Comparison of ENCODE assay signal across 7 mouse cellular contexts in genomic region chr4:46451240-46451757, GRCm38 (mm10). TPM values are rescaled to one million over a fixed set of nuclear protein-coding genes. Genes with fewer than 3 reads are reported as not detected.
A peak's percentile ranks its signal among the peaks of the same experiment; 100 is the strongest.
DNase-seq lines count a peak whose midpoint lies in the region; ATAC-seq and TF ChIP-seq lines count a peak whose summit lies in the region.

No protein-coding gene starts in this region.

- H3K4me2 ChIP-seq in limb, embryonic 14.5 days (replicated peaks; ENCODE audit: low read depth, low read length, severe bottlenecking), result peak overlapping the region; percentile 77; the same call in 1 of the 2 replicates
- peak overlapping the region; percentile 61 for H3K4me2 ChIP-seq in midbrain, postnatal 0 days (ENCODE audit: low read depth, low read length, poor library complexity, severe bottlenecking)

- DNase-seq in adrenal gland, postnatal 10 days, result peak; percentile 83
- DNase-seq in embryo, embryonic 11.5 days (ENCODE audit: low read depth, low spot score), result peak; percentile 26
- DNase-seq in heart, adult 2 months, result peak; percentile 89 to 90
- DNase-seq in kidney, adult 2 months, result peak; percentile 80
- DNase-seq in limb, embryonic 14.5 days (ENCODE audit: low spot score), result peak; percentile 49
- DNase-seq in midbrain, postnatal 0 days (ENCODE audit: low spot score), result peak; percentile 50
- peak; percentile 59 to 67 for DNase-seq in spleen, postnatal 14 days (ENCODE audit: low spot score in 2 of 2)

- TF ChIP-seq POLR2A in heart, adult 2 months (IDR thresholded peaks at IDR 0.05; ENCODE audit: insufficient read depth, low read depth, low read length), result no peak
- TF ChIP-seq POLR2A in kidney, adult 2 months (IDR thresholded peaks at IDR 0.05; ENCODE audit: low read depth, low read length), result no peak
- TF ChIP-seq POLR2A in limb, embryonic 14.5 days (IDR thresholded peaks at IDR 0.05; ENCODE audit: borderline replicate concordance, extremely low read depth, insufficient read depth, insufficient read length), result no peak

- H3K4me1 ChIP-seq in heart, adult 2 months (ENCODE audit: control insufficient read depth, insufficient read depth, low read length), result peaks cover 8% of the 10 kb centered on the region
- peaks cover 7% of the 10 kb centered on the region; the same call in 1 of the 2 replicates for H3K4me1 ChIP-seq in kidney, adult 2 months (ENCODE audit: control insufficient read depth, insufficient read depth, low read length)
- H3K4me1 ChIP-seq in limb, embryonic 14.5 days (ENCODE audit: control insufficient read depth, insufficient read depth, low read length), result peaks cover 17% of the 10 kb centered on the region
- no peaks in the 10 kb centered on the region for H3K4me1 ChIP-seq in midbrain, postnatal 0 days (ENCODE audit: insufficient read depth, low read length)

- no peaks in the 10 kb centered on the region for H3K9me3 ChIP-seq in limb, embryonic 14.5 days (ENCODE audit: control insufficient read depth, low read length)
- no peaks in the 10 kb centered on the region for H3K9me3 ChIP-seq in midbrain, postnatal 0 days (ENCODE audit: low read length)

- intact Hi-C loops in heart, adult 2 months (cut with DNase I), result loop anchor here (5.0 to 10.0 kb wide), 2 partner anchors 146 to 254 kb away; partner anchors contain the start of gene Xpa

- H3K27ac ChIP-seq in heart, adult 2 months, result peak overlapping the region; percentile 87
- H3K27ac ChIP-seq in kidney, adult 2 months (ENCODE audit: insufficient read depth, low read depth, low read length), result peak overlapping the region; percentile 87
- H3K27ac ChIP-seq in limb, embryonic 14.5 days (replicated peaks; ENCODE audit: low read depth, low read length), result peak overlapping the region; percentile 100
- H3K27ac ChIP-seq in midbrain, postnatal 0 days (ENCODE audit: low read depth, low read length), result peak overlapping the region; percentile 94

- no peaks in the 10 kb centered on the region for H3K27me3 ChIP-seq in heart, adult 2 months (ENCODE audit: control insufficient read depth, insufficient read depth, low read length)
- H3K27me3 ChIP-seq in kidney, adult 2 months (replicated peaks; ENCODE audit: control insufficient read depth, insufficient read depth, low read length), result no peaks in the 10 kb centered on the region
- H3K27me3 ChIP-seq in limb, embryonic 14.5 days (ENCODE audit: control insufficient read depth, insufficient read depth, low read length), result no peaks in the 10 kb centered on the region
- H3K27me3 ChIP-seq in midbrain, postnatal 0 days (ENCODE audit: insufficient read depth, low read length), result no peaks in the 10 kb centered on the region

- H3K36me3 ChIP-seq in heart, adult 2 months (ENCODE audit: control insufficient read depth, insufficient read depth, low read length), result no peaks in the 10 kb centered on the region
- H3K36me3 ChIP-seq in kidney, adult 2 months (ENCODE audit: control insufficient read depth, insufficient read depth, low read length), result no peaks in the 10 kb centered on the region
- no peaks in the 10 kb centered on the region for H3K36me3 ChIP-seq in limb, embryonic 14.5 days (ENCODE audit: control insufficient read depth, insufficient read depth, low read length)
- no peaks in the 10 kb centered on the region for H3K36me3 ChIP-seq in midbrain, postnatal 0 days (ENCODE audit: insufficient read depth, low read length)

- ATAC-seq in limb, embryonic 14.5 days (ENCODE audit: low FRiP score, low read depth), result peak; percentile 51
- peak; percentile 33 for ATAC-seq in midbrain, postnatal 0 days (ENCODE audit: low FRiP score)

- under 1% methylated on average over 64 of the region's 70 CpGs for WGBS in heart, adult 2 months
- WGBS in kidney, adult 2 months, result under 1% methylated on average over 68 of the region's 70 CpGs
- 1% methylated on average over 22 of the region's 70 CpGs for WGBS in limb, embryonic 14.5 days
- WGBS in midbrain, postnatal 0 days, result 2% methylated on average over 43 of the region's 70 CpGs

- H3K79me2 ChIP-seq in heart, adult 2 months (replicated peaks; ENCODE audit: control insufficient read depth, insufficient read depth, low read length), result peaks cover 4% of the 10 kb centered on the region

- no peak for TF ChIP-seq EP300 in heart, adult 2 months (IDR thresholded peaks at IDR 0.05; ENCODE audit: insufficient read depth, low read depth, low read length)

- peak overlapping the region; percentile 95 for H3K4me3 ChIP-seq in heart, adult 2 months
- H3K4me3 ChIP-seq in kidney, adult 2 months (ENCODE audit: insufficient read depth, low read depth, low read length), result peak overlapping the region; percentile 89
- peak overlapping the region; percentile 89 for H3K4me3 ChIP-seq in limb, embryonic 14.5 days (replicated peaks; ENCODE audit: low read length)
- peak overlapping the region; percentile 92 for H3K4me3 ChIP-seq in midbrain, postnatal 0 days (ENCODE audit: low read depth, low read length)

- H3K9ac ChIP-seq in heart, adult 2 months (ENCODE audit: low read depth, low read length), result peak overlapping the region; percentile 93
- H3K9ac ChIP-seq in limb, embryonic 14.5 days (ENCODE audit: low read depth, low read length, severe bottlenecking), result peak overlapping the region; percentile 99
- H3K9ac ChIP-seq in midbrain, postnatal 0 days (replicated peaks; ENCODE audit: low read length, poor library complexity, severe bottlenecking), result peak overlapping the region; percentile 90

- TF ChIP-seq CTCF in heart, adult 2 months (IDR thresholded peaks at IDR 0.05), result no peak
- no peak for TF ChIP-seq CTCF in kidney, adult 2 months (conservative IDR thresholded peaks at IDR 0.05; ENCODE audit: insufficient read depth, insufficient read length, low read depth, low read length)
- no peak for TF ChIP-seq CTCF in midbrain, postnatal 0 days (IDR thresholded peaks at IDR 0.05)

RNA-seq across cellular contexts. Expression of gene Anp32b, which starts 0.6 kb away (rescaled TPM):
- 100 to 1,000 TPM; 136 to 141 TPM for total RNA-seq in adrenal gland, postnatal 10 days (2021)
- total RNA-seq in heart, adult 2 months (2021), result 10 to 100 TPM; 53.5 to 57.8 TPM
- polyA plus RNA-seq in heart, adult 2 months (2012; rRNA removed), result 9.5 and 14.2 TPM in 2 replicates
- 9.8 and 12.7 TPM in 2 replicates for polyA plus RNA-seq in kidney, adult 2 months (2012; rRNA removed)
- polyA plus RNA-seq in limb, embryonic 14.5 days (2012; rRNA removed), result 79.2 and 159 TPM in 2 replicates
- polyA plus RNA-seq in limb, embryonic 14.5 days (2014; fragmentation: Nextera tagmentation; extraction: Ambion mirVana), result 245 and 249 TPM in 2 replicates
- 2.7 and 5.0 TPM in 2 replicates for total RNA-seq in midbrain, postnatal 0 days (2014; rRNA removed)
- polyA plus RNA-seq in midbrain, postnatal 0 days (2015; fragmentation: Nextera tagmentation; extraction: Ambion mirVana), result 45.8 and 50.5 TPM in 2 replicates

RNA-seq across cellular contexts. Expression of gene Nans, which starts 37.7 kb away (rescaled TPM):
- 10 to 100 TPM; 38.3 to 41.0 TPM for total RNA-seq in adrenal gland, postnatal 10 days (2021)
- total RNA-seq in heart, adult 2 months (2021), result 10 to 100 TPM; 11.3 to 16.4 TPM
- 12.0 and 17.3 TPM in 2 replicates for polyA plus RNA-seq in heart, adult 2 months (2012; rRNA removed)
- 10.8 and 13.8 TPM in 2 replicates for polyA plus RNA-seq in kidney, adult 2 months (2012; rRNA removed)
- polyA plus RNA-seq in limb, embryonic 14.5 days (2012; rRNA removed), result 75.9 and 82.4 TPM in 2 replicates
- 84.1 and 84.5 TPM in 2 replicates for polyA plus RNA-seq in limb, embryonic 14.5 days (2014; fragmentation: Nextera tagmentation; extraction: Ambion mirVana)
- 92.0 and 94.5 TPM in 2 replicates for total RNA-seq in midbrain, postnatal 0 days (2014; rRNA removed)
- polyA plus RNA-seq in midbrain, postnatal 0 days (2015; fragmentation: Nextera tagmentation; extraction: Ambion mirVana), result 56.9 and 59.6 TPM in 2 replicates

RNA-seq across cellular contexts. Expression of gene Hemgn, which starts 38.0 kb away (rescaled TPM):
- total RNA-seq in adrenal gland, postnatal 10 days (2021), result 1 to 10 TPM; 3.4 to 6.7 TPM
- under 1 TPM; 0.10 to 0.73 TPM for total RNA-seq in heart, adult 2 months (2021)
- polyA plus RNA-seq in heart, adult 2 months (2012; rRNA removed), result 0.06 TPM in 1 of 2 replicates, not detected in the other
- polyA plus RNA-seq in kidney, adult 2 months (2012; rRNA removed), result 0.03 and 0.04 TPM in 2 replicates
- 0.41 and 0.60 TPM in 2 replicates for polyA plus RNA-seq in limb, embryonic 14.5 days (2012; rRNA removed)
- polyA plus RNA-seq in limb, embryonic 14.5 days (2014; fragmentation: Nextera tagmentation; extraction: Ambion mirVana), result 0.45 and 0.80 TPM in 2 replicates
- total RNA-seq in midbrain, postnatal 0 days (2014; rRNA removed), result not detected in 2 replicates
- not detected in 2 replicates for polyA plus RNA-seq in midbrain, postnatal 0 days (2015; fragmentation: Nextera tagmentation; extraction: Ambion mirVana)

Comparison
In these comparisons a context has a peak if more than half of its experiments do, and no peak if none do; other contexts are left out.
1. Peak in every context shown above with its lines: DNase-seq, ATAC-seq, H3K4me3 ChIP-seq and H3K27ac ChIP-seq.
2. DNase-seq: peak in every context shown above with its lines; median percentile 90 in heart, adult 2 months; 83 in adrenal gland, postnatal 10 days; 80 in kidney, adult 2 months; 63 in spleen, postnatal 14 days; 50 in midbrain, postnatal 0 days; 49 in limb, embryonic 14.5 days; 26 in embryo, embryonic 11.5 days.